ENCODE assay signal across 23 mouse cellular contexts in genomic region chr3:131495076-131495475, GRCm38 (mm10).
"Had no signal": no experiment of that assay in that cellular context is flagged by ENCODE, and none has a peak within 500 bp of the region (broad histone marks: within the 10 kb centered on the region; RNA-seq: fewer than 3 reads in every experiment).

No protein-coding gene starts in this region.

- H3K27ac ChIP-seq: gastrocnemius, adult 2 months; heart, embryonic 13.5 days; heart, embryonic 15.5 days; hindbrain, embryonic 13.5 days; hindbrain, embryonic 15.5 days; hindbrain, postnatal 0 days; limb, embryonic 13.5 days; limb, embryonic 15.5 days; liver, embryonic 15.5 days had no signal

- ATAC-seq: forebrain, embryonic 16.5 days; hindbrain, postnatal 0 days had no signal

- H3K4me2 ChIP-seq: heart, embryonic 11.5 days; heart, embryonic 13.5 days; heart, embryonic 15.5 days; hindbrain, embryonic 13.5 days; hindbrain, embryonic 15.5 days; limb, embryonic 13.5 days; limb, embryonic 15.5 days; liver, embryonic 15.5 days had no signal

- DNase-seq: gastrocnemius, adult 2 months; gastrocnemius, postnatal 14 days; gastrocnemius, postnatal 36 days; heart, adult 18-20 months; heart, postnatal 14 days; heart, postnatal 36 days; kidney, adult 18-20 months; kidney, postnatal 14 days; kidney, postnatal 36 days; layer of hippocampus, adult 9-11 months; layer of hippocampus, postnatal 36 days; left cerebral cortex, postnatal 4 days; lung, adult 18-20 months had no signal

- H3K9ac ChIP-seq: heart, embryonic 13.5 days; heart, embryonic 15.5 days; hindbrain, embryonic 13.5 days; hindbrain, embryonic 15.5 days; limb, embryonic 13.5 days; limb, embryonic 15.5 days; liver, embryonic 15.5 days had no signal

- H3K9me3 ChIP-seq: heart, embryonic 13.5 days; heart, embryonic 15.5 days; hindbrain, embryonic 13.5 days; hindbrain, embryonic 15.5 days; limb, embryonic 13.5 days; limb, embryonic 15.5 days; liver, embryonic 15.5 days had no signal

- H3K4me3 ChIP-seq: gastrocnemius, adult 2 months; heart, embryonic 13.5 days; heart, embryonic 15.5 days; hindbrain, embryonic 13.5 days; hindbrain, embryonic 15.5 days; limb, embryonic 13.5 days; limb, embryonic 15.5 days; liver, embryonic 15.5 days had no signal

- H3K36me3 ChIP-seq: heart, embryonic 13.5 days; heart, embryonic 15.5 days; hindbrain, embryonic 13.5 days; hindbrain, embryonic 15.5 days; limb, embryonic 13.5 days; limb, embryonic 15.5 days; liver, embryonic 15.5 days had no signal
